Mouse (Mus musculus): ENCODE measurements around the gene Sfxn4. TPM values are rescaled to one million over a fixed set of nuclear protein-coding genes. Genes with fewer than 3 reads are reported as not detected.
A peak's percentile ranks its signal among the peaks of the same experiment; 100 is the strongest.

Sfxn4 gene
- polyA plus RNA-seq (2012; rRNA removed) (11.2 TPM in 2 replicates), polyA plus RNA-seq (2014; fragmentation: Nextera tagmentation; extraction: Ambion mirVana) (8.8 and 9.7 TPM in 2 replicates)

DNA sequence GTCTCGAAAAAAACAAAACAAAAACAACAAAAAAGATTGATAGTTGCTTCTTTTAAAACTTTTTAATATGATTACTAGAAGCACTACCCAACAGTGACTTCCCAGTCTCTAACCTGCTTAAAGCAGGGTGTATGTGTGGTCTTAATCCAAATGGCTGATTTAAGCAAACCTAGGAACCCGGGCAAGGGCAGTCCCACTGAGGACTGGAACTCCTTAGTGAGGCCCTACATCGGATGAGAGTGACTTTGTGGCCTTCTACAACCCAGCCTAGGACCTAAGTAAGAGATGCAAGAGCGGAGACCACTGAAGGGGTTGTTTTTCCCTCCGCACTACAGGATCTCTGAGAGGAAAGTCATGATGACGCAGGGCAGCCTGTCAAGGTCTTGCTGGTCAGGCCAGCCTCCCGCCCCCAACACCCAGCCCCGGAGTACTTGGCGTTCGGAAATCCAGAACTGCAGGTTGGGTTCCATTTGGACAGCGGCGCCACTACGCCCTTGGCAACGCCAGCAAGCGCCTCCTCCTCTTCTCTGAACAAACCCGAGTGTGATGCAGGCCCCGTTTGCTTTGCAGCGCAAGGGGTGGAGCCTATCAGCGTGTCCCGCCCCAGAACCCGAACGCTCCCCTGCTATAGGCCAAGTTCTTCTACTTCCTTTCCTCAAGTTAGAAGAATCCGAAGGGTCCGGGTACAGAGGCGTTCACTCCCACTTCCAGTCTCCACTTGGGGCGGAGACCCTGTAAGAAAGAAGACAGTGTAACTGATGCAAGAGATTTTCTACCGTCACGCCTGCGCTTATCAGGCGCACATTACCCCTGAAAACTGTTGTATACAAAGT is at the start of gene Sfxn4:
Gene Sfxn4 (minus strand): TSS at position 612 of the 833 bp plus-strand sequence.
- peak within 1 kb of the TSS; percentile 58 for H3K4me3 ChIP-seq (replicated peaks; ENCODE audit: low read length)
- peaks cover 6% of the 10 kb centered on the region; the same call in 1 of the 2 replicates for H3K4me1 ChIP-seq (ENCODE audit: control insufficient read depth, insufficient read depth, low read length)
- peak within 1 kb of the TSS; percentile 58; the same call in 1 of the 2 replicates for H3K27ac ChIP-seq (replicated peaks; ENCODE audit: low read depth, low read length)
- H3K36me3 ChIP-seq (ENCODE audit: control insufficient read depth, insufficient read depth, low read length): peaks cover 18% of the 10 kb centered on the region
- ATAC-seq (ENCODE audit: low FRiP score, low read depth) (peak; percentile 99), DNase-seq (ENCODE audit: low spot score) (peak; percentile 93)
- peak; percentile 81; the same call in 1 of the 2 replicates for TF ChIP-seq POLR2A (IDR thresholded peaks at IDR 0.05; ENCODE audit: borderline replicate concordance, extremely low read depth, insufficient read depth, insufficient read length)
- peak within 1 kb of the TSS; percentile 59 for H3K9ac ChIP-seq (ENCODE audit: low read depth, low read length, severe bottlenecking)
- WGBS: 4% methylated on average over 30 of the region's 30 CpGs
- no peaks in the 10 kb centered on the region for H3K27me3 ChIP-seq (ENCODE audit: control insufficient read depth, insufficient read depth, low read length)
- peak within 1 kb of the TSS; percentile 56 for H3K4me2 ChIP-seq (replicated peaks; ENCODE audit: low read depth, low read length, severe bottlenecking)
- no peaks in the 10 kb centered on the region for H3K9me3 ChIP-seq (ENCODE audit: control insufficient read depth, low read length)

DNA sequence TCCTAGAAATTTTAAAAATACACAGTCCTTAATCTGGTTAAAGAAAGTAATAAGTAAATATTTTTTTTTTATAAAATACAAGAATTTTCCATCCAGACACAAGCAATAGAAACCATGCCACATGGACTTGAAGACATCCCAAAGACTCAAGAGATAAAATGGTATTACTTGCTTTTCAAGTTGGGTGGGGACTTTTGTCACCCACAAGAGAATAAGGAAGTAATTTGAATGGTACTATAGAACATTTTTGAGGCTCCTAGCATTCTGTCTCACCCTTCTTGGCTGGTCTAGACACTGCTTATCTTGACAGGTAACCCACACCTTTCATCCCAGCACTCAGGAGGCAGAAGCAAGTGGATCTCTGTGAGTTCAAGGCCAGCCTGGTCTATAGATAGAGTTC is 49.0 kb upstream of the Sfxn4 start:
- no peaks in the 10 kb centered on the region for H3K27me3 ChIP-seq (ENCODE audit: control insufficient read depth, insufficient read depth, low read length)
- no peaks in the 10 kb centered on the region; the same call in 1 of the 2 replicates for H3K36me3 ChIP-seq (ENCODE audit: control insufficient read depth, insufficient read depth, low read length)
- ATAC-seq (ENCODE audit: low FRiP score, low read depth) (no peak), DNase-seq (ENCODE audit: low spot score) (no peak)
- no peaks in the 10 kb centered on the region for H3K4me1 ChIP-seq (ENCODE audit: control insufficient read depth, insufficient read depth, low read length)
- no peak overlapping the region for H3K9ac ChIP-seq (ENCODE audit: low read depth, low read length, severe bottlenecking)
- H3K4me3 ChIP-seq (replicated peaks; ENCODE audit: low read length): no peak overlapping the region
- H3K4me2 ChIP-seq (replicated peaks; ENCODE audit: low read depth, low read length, severe bottlenecking): no peak overlapping the region
- no peak overlapping the region for H3K27ac ChIP-seq (replicated peaks; ENCODE audit: low read depth, low read length)
- TF ChIP-seq POLR2A (IDR thresholded peaks at IDR 0.05; ENCODE audit: borderline replicate concordance, extremely low read depth, insufficient read depth, insufficient read length): no peak
- no peaks in the 10 kb centered on the region for H3K9me3 ChIP-seq (ENCODE audit: control insufficient read depth, low read length)

DNA sequence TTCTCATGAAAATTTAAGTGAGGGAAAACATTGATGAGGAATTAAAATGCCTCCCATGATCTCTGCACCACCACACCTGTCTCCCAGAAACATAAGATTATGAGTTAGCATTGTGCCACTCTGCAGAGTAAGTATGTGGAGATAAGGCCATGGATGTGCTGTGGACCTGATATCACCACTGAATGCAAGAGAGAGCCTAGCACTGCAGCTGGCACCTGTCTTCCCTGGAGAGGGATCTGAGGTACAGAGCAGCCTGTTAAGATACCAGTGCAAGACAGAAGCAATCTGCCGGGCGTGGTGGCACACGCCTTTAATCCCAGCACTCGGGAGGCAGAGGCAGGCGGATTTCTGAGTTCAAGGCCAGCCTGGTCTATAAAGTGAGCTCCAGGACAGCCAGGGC is 44.2 kb upstream of the Sfxn4 start:
- H3K27me3 ChIP-seq (ENCODE audit: control insufficient read depth, insufficient read depth, low read length): no peaks in the 10 kb centered on the region
- no peaks in the 10 kb centered on the region; the same call in 1 of the 2 replicates for H3K36me3 ChIP-seq (ENCODE audit: control insufficient read depth, insufficient read depth, low read length)
- 91% methylated on average over 5 of the region's 5 CpGs for WGBS
- H3K4me3 ChIP-seq (replicated peaks; ENCODE audit: low read length): no peak overlapping the region
- H3K9ac ChIP-seq (ENCODE audit: low read depth, low read length, severe bottlenecking): no peak overlapping the region
- ATAC-seq (ENCODE audit: low FRiP score, low read depth): no peak
- H3K9me3 ChIP-seq (ENCODE audit: control insufficient read depth, low read length): no peaks in the 10 kb centered on the region
- TF ChIP-seq POLR2A (IDR thresholded peaks at IDR 0.05; ENCODE audit: borderline replicate concordance, extremely low read depth, insufficient read depth, insufficient read length): no peak
- H3K27ac ChIP-seq (replicated peaks; ENCODE audit: low read depth, low read length): no peak overlapping the region
- DNase-seq (ENCODE audit: low spot score): no peak
- no peak overlapping the region for H3K4me2 ChIP-seq (replicated peaks; ENCODE audit: low read depth, low read length, severe bottlenecking)
- H3K4me1 ChIP-seq (ENCODE audit: control insufficient read depth, insufficient read depth, low read length): no peaks in the 10 kb centered on the region

DNA sequence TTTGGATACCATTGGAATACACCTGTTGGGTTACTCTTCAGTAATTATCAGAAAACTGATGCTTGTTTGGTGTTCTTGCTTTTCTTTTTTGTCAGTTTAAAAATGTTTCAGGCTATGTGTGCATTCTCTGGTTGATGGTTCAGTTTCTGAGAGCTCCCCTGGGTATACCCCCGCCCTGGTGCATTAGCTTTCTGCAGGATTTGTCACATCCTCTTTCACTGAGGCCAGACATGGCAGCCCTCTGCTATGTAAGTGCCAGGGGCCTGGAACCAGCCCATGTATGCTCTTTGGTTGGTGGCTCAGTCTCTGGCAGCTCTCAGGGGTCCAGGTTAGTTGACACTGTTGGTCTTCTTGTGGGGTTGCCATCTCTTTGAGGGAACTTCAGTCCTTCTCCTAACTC is 42.7 kb upstream of the Sfxn4 start:
- WGBS: 81% methylated on average over 1 of the region's 1 CpGs
- H3K27ac ChIP-seq (replicated peaks; ENCODE audit: low read depth, low read length): no peak overlapping the region

DNA sequence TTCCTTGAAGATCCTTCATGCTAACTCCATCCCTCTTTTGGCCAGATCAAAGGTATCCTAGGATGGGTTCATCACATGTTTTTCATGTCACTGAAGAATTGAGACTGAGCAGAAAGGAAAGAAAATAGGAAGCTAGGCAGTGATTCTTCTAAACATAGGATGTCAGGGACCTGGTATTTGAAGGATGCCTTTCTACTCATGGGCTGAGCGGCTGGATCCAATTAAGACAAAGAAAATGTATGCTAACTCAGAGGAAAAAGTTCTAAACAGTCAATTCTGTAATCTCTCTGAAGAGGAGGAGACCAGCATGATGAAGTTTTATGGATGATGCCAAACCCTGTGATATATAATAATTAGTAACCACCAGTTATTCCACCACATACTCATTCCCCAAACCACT is 41.9 kb upstream of the Sfxn4 start:
- Histone ChIP-seq H3K9me3 (ENCODE audit: control insufficient read depth, low read length) (no peaks in the 10 kb centered on the region), H3K27ac (replicated peaks; ENCODE audit: low read depth, low read length) (no peak overlapping the region), H3K27me3 (ENCODE audit: control insufficient read depth, insufficient read depth, low read length) (no peaks in the 10 kb centered on the region), H3K4me1 (ENCODE audit: control insufficient read depth, insufficient read depth, low read length) (no peaks in the 10 kb centered on the region), H3K4me3 (replicated peaks; ENCODE audit: low read length) (no peak overlapping the region), H3K4me2 (replicated peaks; ENCODE audit: low read depth, low read length, severe bottlenecking) (no peak overlapping the region), H3K9ac (ENCODE audit: low read depth, low read length, severe bottlenecking) (no peak overlapping the region), H3K36me3 (ENCODE audit: control insufficient read depth, insufficient read depth, low read length) (no peaks in the 10 kb centered on the region)
- no peak for ATAC-seq (ENCODE audit: low FRiP score, low read depth)
- TF ChIP-seq POLR2A (IDR thresholded peaks at IDR 0.05; ENCODE audit: borderline replicate concordance, extremely low read depth, insufficient read depth, insufficient read length): no peak
- DNase-seq (ENCODE audit: low spot score): no peak
- WGBS: 78% methylated on average over 1 of the region's 1 CpGs

More for the DNA sequence above, 42.7 kb upstream of the Sfxn4 start:
- no peak for TF ChIP-seq POLR2A (IDR thresholded peaks at IDR 0.05; ENCODE audit: borderline replicate concordance, extremely low read depth, insufficient read depth, insufficient read length)
- no peak overlapping the region for H3K4me2 ChIP-seq (replicated peaks; ENCODE audit: low read depth, low read length, severe bottlenecking)
- H3K27me3 ChIP-seq (ENCODE audit: control insufficient read depth, insufficient read depth, low read length): no peaks in the 10 kb centered on the region
- DNase-seq (ENCODE audit: low spot score): no peak
- H3K36me3 ChIP-seq (ENCODE audit: control insufficient read depth, insufficient read depth, low read length): no peaks in the 10 kb centered on the region; the same call in 1 of the 2 replicates
- no peak for ATAC-seq (ENCODE audit: low FRiP score, low read depth)
- no peak overlapping the region for H3K9ac ChIP-seq (ENCODE audit: low read depth, low read length, severe bottlenecking)
- no peaks in the 10 kb centered on the region for H3K9me3 ChIP-seq (ENCODE audit: control insufficient read depth, low read length)
- H3K4me1 ChIP-seq (ENCODE audit: control insufficient read depth, insufficient read depth, low read length): no peaks in the 10 kb centered on the region
- H3K4me3 ChIP-seq (replicated peaks; ENCODE audit: low read length): no peak overlapping the region

Data from limb, embryonic 14.5 days (tissue).